28 mouse cellular contexts compared by ENCODE assay signal in genomic region chr6:119420357-119420756, GRCm38 (mm10). TPM values are rescaled to one million over a fixed set of nuclear protein-coding genes. Genes with fewer than 3 reads are reported as not detected.
DNase-seq lines count a peak whose midpoint lies in the region; ATAC-seq and TF ChIP-seq lines count a peak whose summit lies in the region.
"Had no signal": no experiment of that assay in that cellular context is flagged by ENCODE, and none has a peak within 500 bp of the region (broad histone marks: within the 10 kb centered on the region; RNA-seq: fewer than 3 reads in every experiment).

No protein-coding gene starts in this region.

- WGBS in liver, adult 2 months: 76% methylated on average over 5 of the region's 5 CpGs
- WGBS in liver, postnatal 0 days (ENCODE audit: insufficient replicate concordance): 84% methylated on average over 5 of the region's 5 CpGs
- 94% methylated on average over 5 of the region's 5 CpGs for WGBS in neural tube, embryonic 15.5 days
- 96% methylated on average over 5 of the region's 5 CpGs for WGBS in midbrain, embryonic 14.5 days

- H3K36me3 ChIP-seq in liver, adult 2 months (ENCODE audit: control insufficient read depth, insufficient read depth, low read length): no peaks in the 10 kb centered on the region
- H3K36me3 ChIP-seq in liver, postnatal 0 days (replicated peaks; ENCODE audit: insufficient read depth, low read length): no peaks in the 10 kb centered on the region
- no peaks in the 10 kb centered on the region for H3K36me3 ChIP-seq in neural tube, embryonic 15.5 days
- no peaks in the 10 kb centered on the region for H3K36me3 ChIP-seq in midbrain, embryonic 14.5 days (ENCODE audit: control insufficient read depth, insufficient read depth, low read length)
- H3K36me3 ChIP-seq: embryonic facial prominence, embryonic 13.5 days; forebrain, embryonic 15.5 days; heart, embryonic 10.5 days; heart, embryonic 15.5 days; limb, embryonic 10.5 days; limb, embryonic 15.5 days; neural tube, embryonic 13.5 days; stomach, embryonic 15.5 days had no signal

- peak overlapping the region; percentile 98 for H3K27ac ChIP-seq in liver, adult 2 months (replicated peaks; ENCODE audit: insufficient read depth, low read depth, low read length)
- H3K27ac ChIP-seq in liver, postnatal 0 days (ENCODE audit: low read depth): no peak overlapping the region
- no peak overlapping the region for H3K27ac ChIP-seq in neural tube, embryonic 15.5 days (replicated peaks)
- H3K27ac ChIP-seq in midbrain, embryonic 14.5 days (replicated peaks; ENCODE audit: low read depth, low read length): no peak overlapping the region
- H3K27ac ChIP-seq: embryonic facial prominence, embryonic 13.5 days; forebrain, embryonic 10.5 days; forebrain, embryonic 15.5 days; heart, embryonic 10.5 days; heart, embryonic 15.5 days; limb, embryonic 10.5 days; limb, embryonic 15.5 days; liver, embryonic 14.5 days; neural tube, embryonic 13.5 days had no signal

- 0 out of 2 replicates have a peak overlapping the region, but pooled peaks have one; percentile 13 for H3K9ac ChIP-seq in liver, adult 2 months (ENCODE audit: low read depth, low read length)
- no peak overlapping the region for H3K9ac ChIP-seq in liver, postnatal 0 days (replicated peaks)
- no peak overlapping the region for H3K9ac ChIP-seq in neural tube, embryonic 15.5 days (replicated peaks)
- no peak overlapping the region for H3K9ac ChIP-seq in midbrain, embryonic 14.5 days (replicated peaks; ENCODE audit: low read length)
- H3K9ac ChIP-seq: embryonic facial prominence, embryonic 13.5 days; forebrain, embryonic 15.5 days; heart, embryonic 15.5 days; limb, embryonic 15.5 days; liver, embryonic 14.5 days; lung, embryonic 14.5 days; neural tube, embryonic 13.5 days; stomach, embryonic 15.5 days had no signal

- TF ChIP-seq CTCF in liver, adult 2 months (IDR thresholded peaks at IDR 0.05; ENCODE audit: low read depth, low read length): no peak
- no peak for TF ChIP-seq CTCF in liver, postnatal 0 days (IDR thresholded peaks at IDR 0.05; ENCODE audit: low read depth)

- H3K4me2 ChIP-seq in liver, postnatal 0 days (ENCODE audit: low read depth, low read length): no peak overlapping the region
- H3K4me2 ChIP-seq in neural tube, embryonic 15.5 days: no peak overlapping the region
- no peak overlapping the region for H3K4me2 ChIP-seq in midbrain, embryonic 14.5 days (ENCODE audit: low read length)
- H3K4me2 ChIP-seq: embryonic facial prominence, embryonic 13.5 days; forebrain, embryonic 15.5 days; heart, embryonic 15.5 days; limb, embryonic 15.5 days; lung, embryonic 14.5 days; midbrain, embryonic 11.5 days; neural tube, embryonic 13.5 days; stomach, embryonic 15.5 days had no signal

- peaks cover 13% of the 10 kb centered on the region for H3K4me1 ChIP-seq in liver, adult 2 months (ENCODE audit: control insufficient read depth, insufficient read depth, low read length)
- peaks cover 15% of the 10 kb centered on the region for H3K4me1 ChIP-seq in liver, postnatal 0 days (ENCODE audit: insufficient read depth)
- H3K4me1 ChIP-seq in neural tube, embryonic 15.5 days: peaks cover 12% of the 10 kb centered on the region
- no peaks in the 10 kb centered on the region for H3K4me1 ChIP-seq in midbrain, embryonic 14.5 days (ENCODE audit: control insufficient read depth, insufficient read depth, low read length)

- no peak for DNase-seq in liver, adult 2 months (ENCODE audit: extremely low read depth, low read depth, low spot score)
- no peak for DNase-seq in liver, postnatal 0 days
- DNase-seq in ZHBTc4 (ENCODE audit: low read depth, low spot score): peak; percentile 42
- peak; percentile 37 for DNase-seq in mesoderm, embryonic 11.5 days (ENCODE audit: low read depth, low spot score)
- no peak for DNase-seq in midbrain, embryonic 14.5 days
- no peak for DNase-seq in left cerebral cortex, adult 8-10 months (ENCODE audit: low spot score in 2 of 2)
- DNase-seq in cerebellum, adult 9-11 months: no peak
- DNase-seq: adrenal gland, postnatal 25 days; cerebellum, adult 11-12 months; cerebellum, postnatal 10 days; heart, adult 11 months; lung, embryonic 14.5 days; lung, postnatal 14 days; thymus, postnatal 25 days had no signal

- ATAC-seq in liver, postnatal 0 days: no peak
- no peak for ATAC-seq in neural tube, embryonic 15.5 days (ENCODE audit: low FRiP score)
- ATAC-seq in midbrain, embryonic 14.5 days (ENCODE audit: low FRiP score, low TSS enrichment): no peak
- ATAC-seq: forebrain, embryonic 15.5 days; hindbrain, embryonic 16.5 days had no signal

- TF ChIP-seq EP300 in liver, postnatal 0 days (IDR thresholded peaks at IDR 0.05; ENCODE audit: low read depth): no peak

- H3K4me3 ChIP-seq in liver, adult 2 months (ENCODE audit: insufficient read depth, low read depth, low read length): no peak overlapping the region
- no peak overlapping the region for H3K4me3 ChIP-seq in liver, postnatal 0 days (ENCODE audit: low read depth, low read length)
- H3K4me3 ChIP-seq in neural tube, embryonic 15.5 days (replicated peaks): no peak overlapping the region
- no peak overlapping the region for H3K4me3 ChIP-seq in midbrain, embryonic 14.5 days (replicated peaks; ENCODE audit: low read depth, low read length)
- H3K4me3 ChIP-seq: embryonic facial prominence, embryonic 13.5 days; forebrain, embryonic 10.5 days; forebrain, embryonic 15.5 days; heart, embryonic 10.5 days; heart, embryonic 15.5 days; limb, embryonic 10.5 days; limb, embryonic 15.5 days; myocyte; neural tube, embryonic 13.5 days; stomach, embryonic 15.5 days had no signal

- H3K79me2 ChIP-seq in liver, adult 2 months (ENCODE audit: control insufficient read depth, insufficient read depth, low read length): peaks cover 6% of the 10 kb centered on the region

- TF ChIP-seq POLR2A in liver, adult 2 months (IDR thresholded peaks at IDR 0.05; ENCODE audit: extremely low read depth, insufficient read depth, low read length): no peak

- no peaks in the 10 kb centered on the region for H3K9me3 ChIP-seq in liver, postnatal 0 days (ENCODE audit: low read length)
- no peaks in the 10 kb centered on the region for H3K9me3 ChIP-seq in neural tube, embryonic 15.5 days (replicated peaks)
- H3K9me3 ChIP-seq in midbrain, embryonic 14.5 days (ENCODE audit: control insufficient read depth, low read length): no peaks in the 10 kb centered on the region
- H3K9me3 ChIP-seq: forebrain, embryonic 10.5 days; forebrain, embryonic 15.5 days; heart, embryonic 10.5 days; heart, embryonic 15.5 days; limb, embryonic 10.5 days; limb, embryonic 15.5 days; neural tube, embryonic 13.5 days; stomach, embryonic 15.5 days had no signal

- H3K27me3 ChIP-seq in liver, adult 2 months (ENCODE audit: control insufficient read depth, insufficient read depth, low read length): no peaks in the 10 kb centered on the region
- H3K27me3 ChIP-seq in liver, postnatal 0 days (ENCODE audit: insufficient read depth, low read length): no peaks in the 10 kb centered on the region
- H3K27me3 ChIP-seq in neural tube, embryonic 15.5 days (replicated peaks): no peaks in the 10 kb centered on the region
- H3K27me3 ChIP-seq in midbrain, embryonic 14.5 days (ENCODE audit: control insufficient read depth, insufficient read depth, low read length): peaks cover 6% of the 10 kb centered on the region; the same call in 1 of the 2 replicates
- H3K27me3 ChIP-seq: embryonic facial prominence, embryonic 13.5 days; forebrain, embryonic 15.5 days; heart, embryonic 15.5 days; limb, embryonic 15.5 days; neural tube, embryonic 13.5 days; stomach, embryonic 15.5 days had no signal

RNA-seq across cellular contexts. Expression of gene Adipor2, which starts 2.9 kb away (rescaled TPM):
- total RNA-seq in liver, adult 2 months (2014; rRNA removed): 252 and 306 TPM in 2 replicates
- 212 and 246 TPM in 2 replicates for polyA plus RNA-seq in liver, adult 2 months (2012; rRNA removed)
- polyA plus RNA-seq in liver, postnatal 0 days (2015; fragmentation: Nextera tagmentation; extraction: Ambion mirVana): 53.9 and 58.6 TPM in 2 replicates
- polyA plus RNA-seq in neural tube, embryonic 15.5 days (2015; fragmentation: Nextera tagmentation; extraction: Ambion mirVana): 35.3 and 42.0 TPM in 2 replicates
- polyA plus RNA-seq in midbrain, embryonic 14.5 days (2014; fragmentation: Nextera tagmentation; extraction: Ambion mirVana): 31.9 and 33.5 TPM in 2 replicates
- 10 to 100 TPM; 41.3 to 48.9 (median 44.7) TPM for total RNA-seq in left cerebral cortex, adult 8-10 months (2022)

RNA-seq across cellular contexts. Expression of gene Fbxl14, which starts 59.1 kb away (rescaled TPM):
- 5.0 and 7.9 TPM in 2 replicates for total RNA-seq in liver, adult 2 months (2014; rRNA removed)
- 17.5 and 18.7 TPM in 2 replicates for polyA plus RNA-seq in liver, adult 2 months (2012; rRNA removed)
- polyA plus RNA-seq in liver, postnatal 0 days (2015; fragmentation: Nextera tagmentation; extraction: Ambion mirVana): 2.4 and 2.5 TPM in 2 replicates
- 2.1 and 4.1 TPM in 2 replicates for polyA plus RNA-seq in neural tube, embryonic 15.5 days (2015; fragmentation: Nextera tagmentation; extraction: Ambion mirVana)
- 5.5 and 5.6 TPM in 2 replicates for polyA plus RNA-seq in midbrain, embryonic 14.5 days (2014; fragmentation: Nextera tagmentation; extraction: Ambion mirVana)
- 10 to 100 TPM; 31.1 to 35.0 (median 32.7) TPM for total RNA-seq in left cerebral cortex, adult 8-10 months (2022)

Comparison
In these comparisons a context has a peak if more than half of its experiments do, and no peak if none do; other contexts are left out.
1. DNase-seq: peak in ZHBTc4 (single experiment) and mesoderm, embryonic 11.5 days (single experiment); none in liver, adult 2 months (single experiment), liver, postnatal 0 days (single experiment), midbrain, embryonic 14.5 days (single experiment), left cerebral cortex, adult 8-10 months (0 of 2) and cerebellum, adult 9-11 months (single experiment).